18 mouse cellular contexts compared by ENCODE assay signal in the genomic region with DNA sequence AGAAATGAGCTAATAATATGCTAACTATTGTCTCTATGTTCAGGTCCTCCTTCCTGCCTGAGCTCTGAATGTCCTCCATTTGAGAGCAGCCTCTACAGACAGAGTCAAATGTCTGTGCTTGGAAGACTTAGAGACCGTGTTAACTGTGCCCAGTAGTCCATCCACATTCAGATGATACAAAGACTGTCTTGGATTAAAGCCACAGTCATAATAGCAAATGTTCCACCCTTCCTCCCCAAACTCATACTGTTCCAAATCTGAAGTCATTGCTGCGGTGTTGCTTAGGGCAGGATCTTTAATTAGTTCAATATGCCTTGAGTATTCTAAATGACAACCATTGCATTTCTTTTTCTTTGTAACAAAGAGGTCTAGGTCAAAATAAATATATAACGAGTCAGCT.
"Had no signal": no experiment of that assay in that cellular context is flagged by ENCODE, and none has a peak within 500 bp of the region (broad histone marks: within the 10 kb centered on the region; RNA-seq: fewer than 3 reads in every experiment).

No protein-coding gene starts in this region.

- H3K27me3 ChIP-seq: limb, embryonic 12.5 days; neural tube, embryonic 15.5 days; stomach, embryonic 15.5 days had no signal

- H3K4me2 ChIP-seq: limb, embryonic 12.5 days; neural tube, embryonic 15.5 days; stomach, embryonic 15.5 days had no signal

- H3K4me3 ChIP-seq: limb, embryonic 12.5 days; midbrain, embryonic 10.5 days; myocyte; neural tube, embryonic 15.5 days; stomach, embryonic 15.5 days had no signal

- H3K27ac ChIP-seq: limb, embryonic 12.5 days; liver, embryonic 14.5 days; neural tube, embryonic 15.5 days; stomach, embryonic 15.5 days had no signal

- DNase-seq: kidney, adult 8-10 months; kidney, postnatal 36 days; layer of hippocampus, adult 9-11 months; layer of hippocampus, postnatal 36 days; lung, adult 2 months; lung, postnatal 4 days; midbrain, embryonic 14.5 days; right cerebral cortex, adult 18-20 months; right cerebral cortex, postnatal 25 days; thymus, adult 2 months; thymus, postnatal 25 days had no signal

- H3K4me1 ChIP-seq: limb, embryonic 12.5 days; neural tube, embryonic 15.5 days; stomach, embryonic 15.5 days had no signal

- H3K36me3 ChIP-seq: limb, embryonic 12.5 days; midbrain, embryonic 10.5 days; neural tube, embryonic 15.5 days; stomach, embryonic 15.5 days had no signal

- H3K9ac ChIP-seq: limb, embryonic 12.5 days; liver, embryonic 14.5 days; neural tube, embryonic 15.5 days; stomach, embryonic 15.5 days had no signal

- ATAC-seq: lung, postnatal 0 days had no signal

- H3K9me3 ChIP-seq: limb, embryonic 12.5 days; midbrain, embryonic 10.5 days; neural tube, embryonic 15.5 days; stomach, embryonic 15.5 days had no signal
